Mouse (Mus musculus): ENCODE data around the gene Alox12e. TPM values are rescaled to one million over a fixed set of nuclear protein-coding genes. Genes with fewer than 3 reads are reported as not detected.
A peak's percentile ranks its signal among the peaks of the same experiment; 100 is the strongest.

Alox12e gene
- polyA plus RNA-seq, 1 experiment = 0.13 TPM

DNA sequence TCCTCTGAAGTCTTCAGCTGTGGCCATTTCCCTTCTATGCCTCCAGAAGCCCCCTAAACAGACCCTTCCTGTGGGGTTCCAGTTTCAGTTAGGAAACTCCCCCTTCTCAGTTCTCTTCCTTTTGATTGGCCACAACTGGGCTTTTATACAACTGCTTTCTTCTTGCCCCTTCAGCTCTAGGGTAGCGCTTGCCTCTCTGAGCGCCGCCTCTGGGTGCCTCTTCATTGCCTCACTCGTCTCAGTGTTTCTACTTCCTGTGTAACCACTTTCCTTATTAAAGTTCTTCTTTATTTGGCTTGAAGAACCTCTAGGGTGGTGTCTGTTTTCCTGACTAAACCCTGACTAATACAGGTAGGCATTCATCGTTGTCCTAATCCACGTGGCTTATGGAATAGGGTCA lies 31.2 kb downstream of the Alox12e start:
- Histone ChIP-seq H3K27ac (ENCODE audit: insufficient read depth, low read length) (no peak overlapping the region), H3K4me3 (ENCODE audit: extremely low read depth, insufficient read depth, insufficient read length) (no peak overlapping the region), H3K4me1 (ENCODE audit: control insufficient read depth, insufficient read depth, insufficient read length) (no peaks in the 10 kb centered on the region), H3K27me3 (ENCODE audit: control insufficient read depth, insufficient read depth, low read length) (no peaks in the 10 kb centered on the region), H3K36me3 (ENCODE audit: control insufficient read depth, insufficient read depth, low read length) (no peaks in the 10 kb centered on the region)
- WGBS = 21% methylated on average over 6 of the region's 6 CpGs
- DNase-seq (ENCODE audit: low read depth in 1 of 2, low spot score in 2 of 2) = no peak
- TF ChIP-seq POLR2A (IDR thresholded peaks at IDR 0.05; ENCODE audit: low read depth, low read length) (no peak), CTCF (IDR thresholded peaks at IDR 0.05; ENCODE audit: extremely low read depth, insufficient read depth, insufficient read length, insufficient replicate concordance) (no peak)

- no peak overlapping the region for H3K27ac ChIP-seq (ENCODE audit: insufficient read depth, low read length)
- TF ChIP-seq POLR2A (IDR thresholded peaks at IDR 0.05; ENCODE audit: low read depth, low read length) (no peak), CTCF (IDR thresholded peaks at IDR 0.05; ENCODE audit: extremely low read depth, insufficient read depth, insufficient read length, insufficient replicate concordance) (no peak)
- no peaks in the 10 kb centered on the region for H3K36me3 ChIP-seq (ENCODE audit: control insufficient read depth, insufficient read depth, low read length)
- H3K27me3 ChIP-seq (ENCODE audit: control insufficient read depth, insufficient read depth, low read length) = no peaks in the 10 kb centered on the region
- H3K4me1 ChIP-seq (ENCODE audit: control insufficient read depth, insufficient read depth, insufficient read length) = no peaks in the 10 kb centered on the region
- no peak overlapping the region for H3K4me3 ChIP-seq (ENCODE audit: extremely low read depth, insufficient read depth, insufficient read length)
- 43% methylated on average over 6 of the region's 6 CpGs for WGBS
- no peak for DNase-seq (ENCODE audit: low read depth in 1 of 2, low spot score in 2 of 2)
These were observed 33.2 kb downstream of the Alox12e start for GRCm38 (mm10) chr11:70289236-70289635.

DNA sequence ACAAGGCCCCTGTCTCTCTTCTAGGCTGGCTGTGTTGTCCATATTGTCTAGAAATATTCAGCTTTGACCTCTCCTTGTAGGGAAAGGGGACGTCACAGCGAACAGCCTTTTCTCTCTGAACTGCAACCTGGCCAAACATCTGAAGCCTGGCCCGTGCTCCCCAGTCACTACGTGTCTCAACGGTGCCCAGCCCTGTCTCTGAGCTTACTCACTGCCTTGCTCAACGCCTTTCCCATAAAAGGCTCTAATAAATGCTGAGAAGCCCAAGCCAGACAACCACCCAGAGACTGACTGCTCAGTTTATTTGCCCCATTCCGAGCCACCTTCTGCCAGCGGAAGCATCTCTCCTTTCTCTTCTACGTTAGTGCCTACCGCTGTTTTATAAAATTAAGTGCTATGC lies 34.3 kb downstream of the Alox12e start:
- Histone ChIP-seq H3K27me3 (ENCODE audit: control insufficient read depth, insufficient read depth, low read length) (no peaks in the 10 kb centered on the region), H3K4me3 (ENCODE audit: extremely low read depth, insufficient read depth, insufficient read length) (no peak overlapping the region), H3K27ac (ENCODE audit: insufficient read depth, low read length) (no peak overlapping the region), H3K4me1 (ENCODE audit: control insufficient read depth, insufficient read depth, insufficient read length) (no peaks in the 10 kb centered on the region), H3K36me3 (ENCODE audit: control insufficient read depth, insufficient read depth, low read length) (no peaks in the 10 kb centered on the region)
- DNase-seq (ENCODE audit: low read depth in 1 of 2, low spot score in 2 of 2) = no peak
- WGBS = 94% methylated on average over 10 of the region's 10 CpGs
- TF ChIP-seq CTCF (IDR thresholded peaks at IDR 0.05; ENCODE audit: extremely low read depth, insufficient read depth, insufficient read length, insufficient replicate concordance) (no peak), POLR2A (IDR thresholded peaks at IDR 0.05; ENCODE audit: low read depth, low read length) (no peak)

GRCm38 (mm10) chr11:70285686-70286085 lies 36.7 kb downstream of the Alox12e start:
- H3K27ac ChIP-seq (ENCODE audit: insufficient read depth, low read length) = no peak overlapping the region
- H3K4me1 ChIP-seq (ENCODE audit: control insufficient read depth, insufficient read depth, insufficient read length) = no peaks in the 10 kb centered on the region
- WGBS = 35% methylated on average over 5 of the region's 5 CpGs
- TF ChIP-seq POLR2A (IDR thresholded peaks at IDR 0.05; ENCODE audit: low read depth, low read length) = no peak
- no peak for TF ChIP-seq CTCF (IDR thresholded peaks at IDR 0.05; ENCODE audit: extremely low read depth, insufficient read depth, insufficient read length, insufficient replicate concordance)
- DNase-seq (ENCODE audit: low read depth in 1 of 2, low spot score in 2 of 2) = no peak
- no peaks in the 10 kb centered on the region for H3K27me3 ChIP-seq (ENCODE audit: control insufficient read depth, insufficient read depth, low read length)
- H3K36me3 ChIP-seq (ENCODE audit: control insufficient read depth, insufficient read depth, low read length) = no peaks in the 10 kb centered on the region
- H3K4me3 ChIP-seq (ENCODE audit: extremely low read depth, insufficient read depth, insufficient read length) = no peak overlapping the region

DNA sequence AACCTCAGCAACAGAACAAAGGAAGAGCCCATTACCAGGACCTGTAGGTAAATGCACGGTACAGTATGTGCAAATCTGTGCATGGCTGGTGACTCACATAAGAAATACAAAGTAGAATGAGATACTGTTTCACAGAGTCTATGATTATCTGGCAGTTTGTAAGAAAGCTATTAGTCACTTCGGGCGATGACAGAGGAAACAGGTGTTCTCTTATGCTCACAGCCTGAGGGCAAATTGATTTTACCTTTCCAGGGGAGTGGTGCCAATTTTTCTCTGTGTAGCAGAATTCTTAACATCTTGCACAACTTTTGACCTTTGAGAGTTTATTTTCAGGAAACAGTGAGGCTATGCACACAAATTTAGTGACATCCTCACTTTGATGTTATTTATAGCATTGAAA lies 37.7 kb downstream of the Alox12e start:
- no peak overlapping the region for H3K27ac ChIP-seq (ENCODE audit: insufficient read depth, low read length)
- WGBS = 17% methylated on average over 3 of the region's 3 CpGs
- H3K4me1 ChIP-seq (ENCODE audit: control insufficient read depth, insufficient read depth, insufficient read length) = no peaks in the 10 kb centered on the region
- TF ChIP-seq POLR2A (IDR thresholded peaks at IDR 0.05; ENCODE audit: low read depth, low read length) = no peak
- TF ChIP-seq CTCF (IDR thresholded peaks at IDR 0.05; ENCODE audit: extremely low read depth, insufficient read depth, insufficient read length, insufficient replicate concordance) = no peak
- H3K4me3 ChIP-seq (ENCODE audit: extremely low read depth, insufficient read depth, insufficient read length) = no peak overlapping the region
- no peaks in the 10 kb centered on the region for H3K27me3 ChIP-seq (ENCODE audit: control insufficient read depth, insufficient read depth, low read length)
- no peaks in the 10 kb centered on the region for H3K36me3 ChIP-seq (ENCODE audit: control insufficient read depth, insufficient read depth, low read length)
- DNase-seq (ENCODE audit: low read depth in 1 of 2, low spot score in 2 of 2) = no peak

GRCm38 (mm10) chr11:70283666-70284065 lies 38.8 kb downstream of the Alox12e start:
- H3K4me3 ChIP-seq (ENCODE audit: extremely low read depth, insufficient read depth, insufficient read length) = no peak overlapping the region
- no peak for DNase-seq (ENCODE audit: low read depth in 1 of 2, low spot score in 2 of 2)
- no peaks in the 10 kb centered on the region for H3K27me3 ChIP-seq (ENCODE audit: control insufficient read depth, insufficient read depth, low read length)
- H3K36me3 ChIP-seq (ENCODE audit: control insufficient read depth, insufficient read depth, low read length) = no peaks in the 10 kb centered on the region
- H3K4me1 ChIP-seq (ENCODE audit: control insufficient read depth, insufficient read depth, insufficient read length) = no peaks in the 10 kb centered on the region
- TF ChIP-seq POLR2A (IDR thresholded peaks at IDR 0.05; ENCODE audit: low read depth, low read length) (no peak), CTCF (IDR thresholded peaks at IDR 0.05; ENCODE audit: extremely low read depth, insufficient read depth, insufficient read length, insufficient replicate concordance) (no peak)
- 84% methylated on average over 4 of the region's 4 CpGs for WGBS
- H3K27ac ChIP-seq (ENCODE audit: insufficient read depth, low read length) = no peak overlapping the region

DNA sequence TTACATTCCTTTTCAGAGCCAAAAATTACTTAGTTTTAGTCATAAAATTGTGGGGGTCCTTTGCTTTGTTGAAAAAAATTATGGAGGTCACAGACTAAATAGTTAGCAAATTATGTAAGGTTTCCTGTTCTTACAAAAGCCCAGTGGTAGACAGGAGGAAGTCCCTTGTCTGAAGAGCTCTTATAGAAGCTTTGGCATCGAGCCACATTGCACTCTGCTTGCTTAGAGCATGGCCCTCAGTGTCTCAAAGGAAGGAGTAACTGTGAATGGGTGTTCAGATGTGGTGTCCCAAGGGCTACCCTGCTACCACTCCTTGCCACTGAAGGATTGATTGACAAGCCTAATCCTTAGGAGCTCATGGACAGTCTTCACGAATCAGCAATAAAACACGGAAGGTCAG lies 42.0 kb downstream of the Alox12e start:
- Histone ChIP-seq H3K4me1 (ENCODE audit: control insufficient read depth, insufficient read depth, insufficient read length) (no peaks in the 10 kb centered on the region), H3K27me3 (ENCODE audit: control insufficient read depth, insufficient read depth, low read length) (no peaks in the 10 kb centered on the region), H3K4me3 (ENCODE audit: extremely low read depth, insufficient read depth, insufficient read length) (no peak overlapping the region), H3K36me3 (ENCODE audit: control insufficient read depth, insufficient read depth, low read length) (no peaks in the 10 kb centered on the region), H3K27ac (ENCODE audit: insufficient read depth, low read length) (no peak overlapping the region)
- peak; percentile 5 to 14 for DNase-seq (ENCODE audit: low read depth in 1 of 2, low spot score in 2 of 2)
- no peak for TF ChIP-seq CTCF (IDR thresholded peaks at IDR 0.05; ENCODE audit: extremely low read depth, insufficient read depth, insufficient read length, insufficient replicate concordance)
- no peak for TF ChIP-seq POLR2A (IDR thresholded peaks at IDR 0.05; ENCODE audit: low read depth, low read length)
- WGBS = 15% methylated on average over 3 of the region's 3 CpGs

Measured in spleen, adult 2 months (tissue).